Mouse (Mus musculus): ENCODE results near the gene Cdk20. TPM values are rescaled to one million over a fixed set of nuclear protein-coding genes. Genes with fewer than 3 reads are reported as not detected.
"Not testable (repeated sequence)": the region's sequence is repeated elsewhere in the genome, so short reads cannot be mapped to it uniquely, and the experiment has no call there.

Cdk20 gene
- polyA plus RNA-seq, 1 experiment from 2014 or later = 27.3 TPM

DNA sequence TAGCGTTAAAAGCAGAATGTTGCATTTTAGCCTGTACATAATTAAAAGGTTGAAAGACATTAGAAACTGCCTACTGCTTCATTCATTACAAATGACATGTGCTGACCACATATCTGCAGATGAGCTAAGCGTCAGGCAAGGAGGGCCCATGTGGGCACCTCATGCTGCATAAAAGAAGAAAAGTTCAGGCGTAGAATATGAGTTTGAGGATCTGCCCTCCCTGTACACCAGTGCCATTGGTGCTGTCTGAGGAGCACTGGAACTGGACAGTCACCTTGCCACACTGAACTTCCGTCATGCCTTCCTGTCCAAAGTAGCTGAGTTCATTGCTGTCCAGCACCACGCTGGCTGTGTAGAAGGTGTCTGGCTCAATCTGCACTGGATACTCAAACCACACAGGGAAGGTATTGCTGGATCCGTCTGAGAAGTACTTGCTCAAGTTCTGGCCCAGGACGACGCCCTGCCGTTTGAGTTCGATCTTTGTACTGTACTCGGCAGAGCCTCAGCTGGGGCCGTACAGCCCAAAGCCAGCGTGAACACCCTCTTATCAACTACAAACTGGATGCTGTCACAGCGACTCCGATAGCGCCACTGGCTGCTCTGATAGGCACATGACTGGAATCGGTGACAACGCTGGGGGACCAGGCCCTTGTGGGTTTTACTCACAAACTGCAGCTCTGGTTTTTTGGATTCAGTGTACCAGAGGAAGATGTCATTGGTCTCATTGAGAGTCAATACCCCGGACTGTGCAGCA is 25.3 kb downstream of the Cdk20 start:
- not testable (repeated sequence) for H3K27ac ChIP-seq (ENCODE audit: low read depth, low read length); H3K9ac ChIP-seq (ENCODE audit: low read depth, low read length); H3K9me3 ChIP-seq (ENCODE audit: control insufficient read depth, low read length); H3K4me2 ChIP-seq (ENCODE audit: low read length); H3K4me3 ChIP-seq (ENCODE audit: low read length); H3K4me1 ChIP-seq (ENCODE audit: control insufficient read depth, insufficient read depth, low read depth, low read length); H3K36me3 ChIP-seq (ENCODE audit: control insufficient read depth, insufficient read depth, low read length); H3K27me3 ChIP-seq (replicated peaks; ENCODE audit: control insufficient read depth, insufficient read depth, low read length); ATAC-seq
- WGBS = 91% methylated on average over 19 of the region's 19 CpGs

DNA sequence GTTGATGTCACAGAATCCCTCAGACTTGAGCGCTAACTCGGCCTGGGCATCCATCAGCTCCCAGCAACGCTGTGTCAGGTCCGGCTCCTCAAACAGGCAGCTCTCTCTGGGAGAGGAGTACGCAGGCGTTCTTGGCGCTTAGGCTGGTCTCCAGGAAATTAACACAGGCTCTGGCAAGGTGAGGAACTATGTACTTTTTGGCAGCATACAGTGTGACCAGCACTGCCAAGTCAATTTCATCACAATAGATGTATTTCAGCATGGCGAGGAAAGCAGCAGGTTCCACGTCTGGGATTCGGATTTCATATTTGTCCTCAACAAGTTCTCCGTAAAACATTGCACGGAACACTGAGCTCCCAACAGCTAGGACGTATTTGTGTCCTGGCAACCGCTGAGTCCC is 26.1 kb downstream of the Cdk20 start:
- H3K4me2 ChIP-seq (ENCODE audit: low read length) = no peak overlapping the region
- no peak overlapping the region for H3K27ac ChIP-seq (ENCODE audit: low read depth, low read length)
- no peaks in the 10 kb centered on the region for H3K9me3 ChIP-seq (ENCODE audit: control insufficient read depth, low read length)
- H3K4me3 ChIP-seq (ENCODE audit: low read length) = no peak overlapping the region
- ATAC-seq = peak; percentile 69; the same call in 1 of the 2 replicates
- no peak overlapping the region for H3K9ac ChIP-seq (ENCODE audit: low read depth, low read length)
- 81% methylated on average over 14 of the region's 14 CpGs for WGBS
- H3K36me3 ChIP-seq (ENCODE audit: control insufficient read depth, insufficient read depth, low read length) = no peaks in the 10 kb centered on the region
- no peaks in the 10 kb centered on the region for H3K4me1 ChIP-seq (ENCODE audit: control insufficient read depth, insufficient read depth, low read depth, low read length)
- no peaks in the 10 kb centered on the region for H3K27me3 ChIP-seq (replicated peaks; ENCODE audit: control insufficient read depth, insufficient read depth, low read length)

DNA sequence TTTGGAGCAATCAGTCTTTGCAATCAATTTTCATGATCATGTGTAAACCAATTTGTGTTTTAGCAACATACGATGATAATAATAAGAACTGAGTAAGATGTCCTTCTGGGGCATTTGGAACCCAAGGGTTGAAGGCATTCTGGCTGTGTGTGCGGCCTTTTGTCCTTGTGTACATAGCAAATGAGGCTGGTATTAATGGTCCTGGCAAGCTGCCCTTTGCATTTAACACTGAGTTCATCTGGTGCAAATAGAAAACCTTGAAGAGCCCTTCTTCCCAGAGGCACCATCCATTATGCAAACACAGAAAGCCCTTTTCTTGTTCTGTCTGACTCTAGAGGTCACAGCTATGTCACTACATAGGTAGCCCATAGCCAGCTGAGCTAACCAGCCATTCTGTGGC is 30.5 kb downstream of the Cdk20 start:
- 68% methylated on average over 2 of the region's 2 CpGs for WGBS
- H3K36me3 ChIP-seq (ENCODE audit: control insufficient read depth, insufficient read depth, low read length) = no peaks in the 10 kb centered on the region
- H3K4me3 ChIP-seq (ENCODE audit: low read length) = no peak overlapping the region

DNA sequence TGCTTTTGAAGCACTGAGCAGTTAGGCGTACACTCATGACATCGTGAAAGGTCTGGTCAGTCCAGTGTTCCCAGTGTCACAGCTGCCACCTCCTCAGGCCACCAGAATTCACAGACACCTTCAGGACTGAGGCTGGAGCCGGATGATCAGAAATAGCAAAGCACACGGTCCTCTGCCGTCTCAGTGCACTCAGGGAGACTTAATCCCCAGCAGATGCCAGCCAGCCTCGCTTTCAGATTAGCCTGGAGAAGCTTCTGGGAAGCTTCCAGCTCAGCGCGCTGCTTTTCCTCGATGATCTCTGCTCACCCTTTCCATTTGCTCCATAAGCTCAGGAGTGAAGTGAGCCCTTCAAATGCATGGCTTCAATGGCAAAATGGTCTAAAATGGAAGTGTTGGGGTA is 33.1 kb downstream of the Cdk20 start:
- 68% methylated on average over 9 of the region's 9 CpGs for WGBS
- H3K4me1 ChIP-seq (ENCODE audit: control insufficient read depth, insufficient read depth, low read depth, low read length) = no peaks in the 10 kb centered on the region

More for the DNA sequence above, 30.5 kb downstream of the Cdk20 start:
- H3K9me3 ChIP-seq (ENCODE audit: control insufficient read depth, low read length) = no peaks in the 10 kb centered on the region
- no peak for ATAC-seq
- H3K27me3 ChIP-seq (replicated peaks; ENCODE audit: control insufficient read depth, insufficient read depth, low read length) = no peaks in the 10 kb centered on the region
- no peak overlapping the region for H3K27ac ChIP-seq (ENCODE audit: low read depth, low read length)
- H3K4me2 ChIP-seq (ENCODE audit: low read length) = no peak overlapping the region
- H3K9ac ChIP-seq (ENCODE audit: low read depth, low read length) = no peak overlapping the region
- no peaks in the 10 kb centered on the region for H3K4me1 ChIP-seq (ENCODE audit: control insufficient read depth, insufficient read depth, low read depth, low read length)

DNA sequence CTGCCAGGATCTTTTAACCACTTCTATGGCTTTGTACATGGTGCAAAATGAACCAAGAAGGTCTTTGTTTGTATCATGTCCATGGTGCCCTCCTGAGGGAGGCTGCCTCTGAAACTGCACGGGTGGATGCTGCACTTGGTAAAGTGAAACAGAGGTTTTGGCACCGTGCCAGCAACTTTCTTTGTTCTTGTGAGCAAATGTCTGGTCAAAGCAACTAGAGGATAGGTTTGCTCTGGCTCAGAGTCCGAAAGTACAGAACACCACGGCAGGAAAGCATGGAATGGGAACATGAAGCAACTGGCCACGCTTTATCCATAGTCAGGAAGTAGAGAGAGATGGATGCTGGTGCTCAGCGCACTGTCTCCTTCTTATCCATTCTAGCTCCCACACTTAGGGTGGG is 35.8 kb downstream of the Cdk20 start:
- no peaks in the 10 kb centered on the region for H3K9me3 ChIP-seq (ENCODE audit: control insufficient read depth, low read length)
- no peak overlapping the region for H3K27ac ChIP-seq (ENCODE audit: low read depth, low read length)
- no peaks in the 10 kb centered on the region for H3K4me1 ChIP-seq (ENCODE audit: control insufficient read depth, insufficient read depth, low read depth, low read length)
- no peak overlapping the region for H3K4me3 ChIP-seq (ENCODE audit: low read length)
- H3K4me2 ChIP-seq (ENCODE audit: low read length) = no peak overlapping the region
- 65% methylated on average over 6 of the region's 6 CpGs for WGBS
- no peak for ATAC-seq
- H3K36me3 ChIP-seq (ENCODE audit: control insufficient read depth, insufficient read depth, low read length) = no peaks in the 10 kb centered on the region
- no peaks in the 10 kb centered on the region for H3K27me3 ChIP-seq (replicated peaks; ENCODE audit: control insufficient read depth, insufficient read depth, low read length)
- no peak overlapping the region for H3K9ac ChIP-seq (ENCODE audit: low read depth, low read length)

More for the DNA sequence above, 33.1 kb downstream of the Cdk20 start:
- no peaks in the 10 kb centered on the region for H3K36me3 ChIP-seq (ENCODE audit: control insufficient read depth, insufficient read depth, low read length)
- no peaks in the 10 kb centered on the region for H3K27me3 ChIP-seq (replicated peaks; ENCODE audit: control insufficient read depth, insufficient read depth, low read length)
- H3K4me2 ChIP-seq (ENCODE audit: low read length) = no peak overlapping the region
- no peak overlapping the region for H3K9ac ChIP-seq (ENCODE audit: low read depth, low read length)
- no peaks in the 10 kb centered on the region for H3K9me3 ChIP-seq (ENCODE audit: control insufficient read depth, low read length)
- 0 out of 2 replicates have a peak, but pooled peaks have one; percentile 45 for ATAC-seq
- H3K4me3 ChIP-seq (ENCODE audit: low read length) = no peak overlapping the region
- H3K27ac ChIP-seq (ENCODE audit: low read depth, low read length) = no peak overlapping the region

DNA sequence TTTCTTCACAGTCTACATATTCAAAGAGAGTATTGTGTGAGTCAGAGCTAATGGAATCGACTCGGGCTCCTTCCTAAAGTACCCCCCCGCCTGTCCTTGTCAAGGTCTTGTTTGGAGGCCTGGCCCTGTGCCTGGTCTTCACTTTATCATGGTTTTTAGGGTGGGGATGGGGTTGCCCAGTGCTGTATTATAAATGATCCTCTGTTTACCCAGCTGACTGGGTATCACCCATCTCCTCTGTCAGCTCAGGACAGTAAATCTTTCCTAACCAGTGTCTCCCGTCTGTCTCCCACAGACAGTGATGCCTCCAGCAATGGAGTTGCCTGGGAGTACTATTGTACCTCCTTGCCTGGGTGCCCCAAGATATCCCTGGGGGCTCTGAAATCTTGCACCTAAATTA is 45.9 kb downstream of the Cdk20 start:
- Histone ChIP-seq H3K27me3 (replicated peaks; ENCODE audit: control insufficient read depth, insufficient read depth, low read length) (no peaks in the 10 kb centered on the region), H3K4me3 (ENCODE audit: low read length) (no peak overlapping the region), H3K27ac (ENCODE audit: low read depth, low read length) (no peak overlapping the region), H3K36me3 (ENCODE audit: control insufficient read depth, insufficient read depth, low read length) (no peaks in the 10 kb centered on the region), H3K9ac (ENCODE audit: low read depth, low read length) (no peak overlapping the region), H3K4me2 (ENCODE audit: low read length) (no peak overlapping the region), H3K4me1 (ENCODE audit: control insufficient read depth, insufficient read depth, low read depth, low read length) (no peaks in the 10 kb centered on the region), H3K9me3 (ENCODE audit: control insufficient read depth, low read length) (no peaks in the 10 kb centered on the region)
- ATAC-seq = peak; percentile 67
- WGBS = 57% methylated on average over 4 of the region's 4 CpGs

DNA sequence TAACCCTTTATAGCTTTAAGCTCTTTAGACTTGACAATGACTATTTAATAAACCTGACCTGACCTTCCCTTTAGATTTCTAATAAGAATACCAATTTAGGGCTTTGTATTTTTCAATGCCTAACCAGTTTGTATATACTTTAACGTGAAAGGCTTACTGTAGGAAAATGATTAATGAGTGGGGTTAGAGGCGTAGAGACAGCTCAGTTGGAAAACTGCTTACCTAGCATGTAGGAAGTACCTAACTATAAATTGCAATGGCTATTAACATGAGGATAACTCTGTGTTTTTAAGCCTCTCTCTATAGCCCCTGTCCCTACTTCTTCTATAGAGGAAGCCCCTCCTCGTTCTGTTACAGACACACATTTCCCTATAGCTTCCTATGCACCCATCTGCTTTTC is 47.8 kb downstream of the Cdk20 start:
- 60% methylated on average over 3 of the region's 3 CpGs for WGBS
- H3K27ac ChIP-seq (ENCODE audit: low read depth, low read length) = no peak overlapping the region
- H3K4me3 ChIP-seq (ENCODE audit: low read length) = no peak overlapping the region
- H3K9ac ChIP-seq (ENCODE audit: low read depth, low read length) = no peak overlapping the region
- H3K9me3 ChIP-seq (ENCODE audit: control insufficient read depth, low read length) = no peaks in the 10 kb centered on the region
- no peaks in the 10 kb centered on the region for H3K4me1 ChIP-seq (ENCODE audit: control insufficient read depth, insufficient read depth, low read depth, low read length)
- H3K4me2 ChIP-seq (ENCODE audit: low read length) = no peak overlapping the region
- no peaks in the 10 kb centered on the region for H3K27me3 ChIP-seq (replicated peaks; ENCODE audit: control insufficient read depth, insufficient read depth, low read length)
- no peaks in the 10 kb centered on the region for H3K36me3 ChIP-seq (ENCODE audit: control insufficient read depth, insufficient read depth, low read length)
- no peak for ATAC-seq

DNA sequence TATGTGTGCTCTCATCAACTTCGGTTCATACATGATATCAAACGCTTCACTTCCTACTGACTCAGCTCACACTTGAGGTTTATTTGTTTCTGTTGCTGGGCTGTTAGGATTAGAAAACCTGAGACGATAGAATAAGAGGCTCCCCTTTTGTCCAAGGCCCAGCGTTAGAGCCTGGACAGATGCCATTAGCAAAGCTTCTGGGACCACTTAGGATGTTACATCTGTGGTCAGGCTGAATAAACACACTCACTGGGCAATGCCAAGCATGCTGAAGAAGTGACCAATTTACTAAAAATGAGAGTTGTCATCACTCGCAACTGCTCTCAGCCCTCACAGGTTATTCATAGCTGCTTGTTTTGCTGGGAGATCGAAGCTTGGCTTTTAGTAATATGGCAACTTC is 57.8 kb downstream of the Cdk20 start:
- WGBS = 77% methylated on average over 6 of the region's 6 CpGs
- ATAC-seq = no peak

More for the DNA sequence above, 57.8 kb downstream of the Cdk20 start:
- H3K36me3 ChIP-seq (ENCODE audit: control insufficient read depth, insufficient read depth, low read length) = no peaks in the 10 kb centered on the region
- no peaks in the 10 kb centered on the region for H3K4me1 ChIP-seq (ENCODE audit: control insufficient read depth, insufficient read depth, low read depth, low read length)
- H3K4me2 ChIP-seq (ENCODE audit: low read length) = no peak overlapping the region
- no peaks in the 10 kb centered on the region for H3K27me3 ChIP-seq (replicated peaks; ENCODE audit: control insufficient read depth, insufficient read depth, low read length)
- H3K9ac ChIP-seq (ENCODE audit: low read depth, low read length) = no peak overlapping the region
- H3K9me3 ChIP-seq (ENCODE audit: control insufficient read depth, low read length) = no peaks in the 10 kb centered on the region
- no peak overlapping the region for H3K27ac ChIP-seq (ENCODE audit: low read depth, low read length)
- H3K4me3 ChIP-seq (ENCODE audit: low read length) = no peak overlapping the region
